11 mouse cellular contexts compared by ENCODE assay signal in genomic region chr2:24490564-24490963, GRCm38 (mm10). TPM values are rescaled to one million over a fixed set of nuclear protein-coding genes. Genes with fewer than 3 reads are reported as not detected.
DNase-seq lines count a peak whose midpoint lies in the region; ATAC-seq and TF ChIP-seq lines count a peak whose summit lies in the region.
"Had no signal": no experiment of that assay in that cellular context is flagged by ENCODE, and none has a peak within 500 bp of the region (broad histone marks: within the 10 kb centered on the region; RNA-seq: fewer than 3 reads in every experiment).

No protein-coding gene starts in this region.

- 0 out of 2 replicates have a peak, but pooled peaks have one; percentile 13 for ATAC-seq in forebrain, embryonic 13.5 days
- ATAC-seq in forebrain, embryonic 11.5 days (replicated peaks; ENCODE audit: low FRiP score) = no peak

- no peaks in the 10 kb centered on the region for H3K36me3 ChIP-seq in forebrain, embryonic 13.5 days (ENCODE audit: poor library complexity, severe bottlenecking)
- H3K36me3 ChIP-seq in forebrain, embryonic 11.5 days (ENCODE audit: control insufficient read depth, insufficient read depth, low read length) = no peaks in the 10 kb centered on the region
- H3K36me3 ChIP-seq in small intestine, adult 2 months (ENCODE audit: control insufficient read depth, insufficient read depth, low read length) = no peaks in the 10 kb centered on the region
- H3K36me3 ChIP-seq: stomach, embryonic 15.5 days had no signal

- no peak overlapping the region for H3K4me2 ChIP-seq in forebrain, embryonic 13.5 days
- H3K4me2 ChIP-seq in forebrain, embryonic 11.5 days (ENCODE audit: low read depth, low read length, severe bottlenecking) = no peak overlapping the region
- H3K4me2 ChIP-seq: stomach, embryonic 15.5 days had no signal

- no peaks in the 10 kb centered on the region for H3K4me1 ChIP-seq in forebrain, embryonic 13.5 days
- no peaks in the 10 kb centered on the region for H3K4me1 ChIP-seq in forebrain, embryonic 11.5 days (replicated peaks; ENCODE audit: control insufficient read depth, insufficient read depth, low read length)
- no peaks in the 10 kb centered on the region for H3K4me1 ChIP-seq in lung, adult 2 months (ENCODE audit: control insufficient read depth, insufficient read depth, low read length)
- H3K4me1 ChIP-seq in small intestine, adult 2 months (ENCODE audit: control insufficient read depth, insufficient read depth, insufficient read length, low read length) = peaks cover 3% of the 10 kb centered on the region; the same call in 1 of the 2 replicates
- H3K4me1 ChIP-seq: stomach, embryonic 15.5 days had no signal

- H3K9me3 ChIP-seq in forebrain, embryonic 13.5 days (replicated peaks) = no peaks in the 10 kb centered on the region
- H3K9me3 ChIP-seq in forebrain, embryonic 11.5 days (ENCODE audit: control insufficient read depth, low read length) = no peaks in the 10 kb centered on the region
- H3K9me3 ChIP-seq: stomach, embryonic 15.5 days had no signal

- peak; percentile 41; the same call in 1 of the 2 replicates for TF ChIP-seq CTCF in lung, adult 2 months (IDR thresholded peaks at IDR 0.05; ENCODE audit: insufficient read depth, low read length)
- peak; percentile 72; the same call in 1 of the 2 replicates for TF ChIP-seq CTCF in small intestine, adult 2 months (IDR thresholded peaks at IDR 0.05; ENCODE audit: extremely low read depth, insufficient read length, insufficient replicate concordance, low read depth, low read length)

- H3K4me3 ChIP-seq in forebrain, embryonic 13.5 days = no peak overlapping the region
- H3K4me3 ChIP-seq in forebrain, embryonic 11.5 days (ENCODE audit: low read depth, low read length) = no peak overlapping the region
- H3K4me3 ChIP-seq in lung, adult 2 months (replicated peaks; ENCODE audit: extremely low read depth, low read depth, low read length) = no peak overlapping the region
- no peak overlapping the region for H3K4me3 ChIP-seq in small intestine, adult 2 months (ENCODE audit: low read depth, low read length)
- H3K4me3 ChIP-seq: stomach, embryonic 15.5 days had no signal

- H3K9ac ChIP-seq in forebrain, embryonic 13.5 days = no peak overlapping the region
- no peak overlapping the region for H3K9ac ChIP-seq in forebrain, embryonic 11.5 days (ENCODE audit: low read length)
- H3K9ac ChIP-seq: stomach, embryonic 15.5 days had no signal

- TF ChIP-seq POLR2A in lung, adult 2 months (IDR thresholded peaks at IDR 0.05; ENCODE audit: borderline replicate concordance, extremely low read depth, low read depth, low read length) = no peak
- no peak for TF ChIP-seq POLR2A in small intestine, adult 2 months (IDR thresholded peaks at IDR 0.05; ENCODE audit: low read depth, low read length)

- no peak overlapping the region for H3K27ac ChIP-seq in forebrain, embryonic 13.5 days
- H3K27ac ChIP-seq in forebrain, embryonic 11.5 days (ENCODE audit: low read depth, low read length) = no peak overlapping the region
- H3K27ac ChIP-seq in small intestine, adult 2 months (ENCODE audit: insufficient read depth, low read depth, low read length) = no peak overlapping the region
- H3K27ac ChIP-seq: stomach, embryonic 15.5 days had no signal

- 37% methylated on average over 6 of the region's 6 CpGs for WGBS in forebrain, embryonic 13.5 days
- 42% methylated on average over 6 of the region's 6 CpGs for WGBS in forebrain, embryonic 11.5 days
- WGBS in lung, adult 2 months = 40% methylated on average over 6 of the region's 6 CpGs
- 44% methylated on average over 6 of the region's 6 CpGs for WGBS in small intestine, adult 2 months

- DNase-seq in forebrain, embryonic 11.5 days (ENCODE audit: low spot score) = no peak
- DNase-seq in lung, adult 2 months = no peak
- DNase-seq in lung, adult 18-20 months = no peak
- peak; percentile 54 for DNase-seq in embryo, embryonic 11 days
- no peak for DNase-seq in layer of hippocampus, adult 8-10 months (ENCODE audit: low spot score in 2 of 2)
- DNase-seq in spleen, adult 12 weeks (ENCODE audit: low spot score) = no peak

- no peaks in the 10 kb centered on the region for H3K27me3 ChIP-seq in forebrain, embryonic 13.5 days
- H3K27me3 ChIP-seq in forebrain, embryonic 11.5 days (ENCODE audit: control insufficient read depth, insufficient read depth, low read length) = no peaks in the 10 kb centered on the region
- no peaks in the 10 kb centered on the region for H3K27me3 ChIP-seq in small intestine, adult 2 months (ENCODE audit: control insufficient read depth, insufficient read depth, low read length)
- H3K27me3 ChIP-seq: stomach, embryonic 15.5 days had no signal

RNA-seq across cellular contexts. Expression of gene Pax8, which starts 15.2 kb away (rescaled TPM):
- polyA plus RNA-seq in forebrain, embryonic 13.5 days (2015; fragmentation: Nextera tagmentation; extraction: Ambion mirVana) = 0.09 TPM in 2 replicates
- polyA plus RNA-seq in forebrain, embryonic 11.5 days (2014; fragmentation: Nextera tagmentation; extraction: Ambion mirVana) = 0.75 and 0.79 TPM in 2 replicates
- not detected in 2 replicates for polyA plus RNA-seq in lung, adult 2 months (2012; rRNA removed)
- 2.4 and 10.4 TPM in 2 replicates for polyA plus RNA-seq in small intestine, adult 2 months (2012; rRNA removed)
- not detected for total RNA-seq in layer of hippocampus, adult 8-10 months (2022)
- total RNA-seq: left cerebral cortex, postnatal 10 days; megakaryocyte-erythroid progenitor cell, adult 5-6 weeks had no signal
